Mouse (Mus musculus) intestine, embryonic 15.5 days (tissue): ENCODE results near the gene Il33. TPM values are rescaled to one million over a fixed set of nuclear protein-coding genes. Genes with fewer than 3 reads are reported as not detected.

Experiments used
- ATAC-seq: fragments of 200-750 bp; cut with Nextera tagmentation; 2 replicates; pipeline ENCODE4 v1.8.0; 2017; ENCODE audit warnings: moderate TSS enrichment, moderate library complexity
- H3K27ac ChIP-seq: fragments of 300-500 bp; sonication (generic); 2 replicates; pipeline ENCODE4 v1.5.1; 2015; ENCODE audit warnings: mild to moderate bottlenecking, inconsistent platforms
- H3K27me3 ChIP-seq: fragments of 300-500 bp; sonication (generic); replicated peaks from 2 replicates; pipeline ENCODE4 v1.6.1; 2015; ENCODE audit warnings: inconsistent platforms
- H3K36me3 ChIP-seq: fragments of 300-500 bp; sonication (generic); 2 replicates; pipeline ENCODE4 v1.6.1; 2015; ENCODE audit warnings: inconsistent platforms
- H3K4me1 ChIP-seq: fragments of 300-500 bp; sonication (generic); replicated peaks from 2 replicates; pipeline ENCODE4 v1.6.1; 2015; ENCODE audit warnings: inconsistent platforms
- H3K4me2 ChIP-seq: fragments of 300-500 bp; sonication (generic); replicated peaks from 2 replicates; pipeline ENCODE4 v1.6.1; 2015; ENCODE audit warnings: mild to moderate bottlenecking, inconsistent platforms
- H3K4me3 ChIP-seq: fragments of 300-500 bp; sonication (generic); replicated peaks from 2 replicates; pipeline ENCODE4 v1.5.1; 2015; ENCODE audit warnings: inconsistent platforms
- H3K9ac ChIP-seq: fragments of 300-500 bp; sonication (generic); 2 replicates; pipeline ENCODE4 v1.6.1; 2015; ENCODE audit warnings: inconsistent platforms
- H3K9me3 ChIP-seq: fragments of 300-500 bp; sonication (generic); 2 replicates; pipeline ENCODE4 v1.6.1; 2016; ENCODE audit warnings: inconsistent platforms
- WGBS: fragments of 180-500 bp; shearing (Covaris S2); methylation state at CpG from one replicate; pipeline ENCODE4 v1.1.7; 2015; 5-methylcytosine and 5-hydroxymethylcytosine counted together
- polyA plus RNA-seq: library from polyadenylated mRNA; unstranded; fragments of >200 nt; fragmentation: Nextera tagmentation; extraction: Ambion mirVana; gene quantifications from 2 replicates; pipeline ENCODE4 v1.2.1, GENCODE M21; 2015

The Il33 gene
- polyA plus RNA-seq, 1 experiment from 2014 or later = 20.9 TPM

DNA sequence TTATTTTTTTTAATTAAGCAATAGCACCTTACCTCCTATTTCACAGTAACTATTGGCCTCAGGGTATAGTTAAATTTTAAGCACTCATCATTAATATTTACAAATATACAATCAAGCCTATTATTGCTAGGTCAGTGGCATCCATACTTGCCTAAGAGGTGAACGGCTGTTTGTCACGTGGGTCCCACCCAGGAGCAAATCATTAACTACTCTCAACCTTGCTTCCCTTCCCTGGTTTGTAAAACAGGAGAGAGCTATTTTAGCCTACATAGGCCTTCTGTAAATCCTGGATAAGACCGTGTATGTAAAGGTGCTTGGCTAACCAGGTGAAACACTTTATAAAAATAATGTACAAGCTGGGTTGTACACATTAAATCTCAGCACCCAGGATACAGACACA is 43.0 kb downstream of the Il33 start:
- no peak overlapping the region for H3K27ac ChIP-seq
- WGBS = 65% methylated on average over 3 of the region's 3 CpGs
- H3K36me3 ChIP-seq = no peaks in the 10 kb centered on the region
- no peak overlapping the region for H3K9ac ChIP-seq
- no peak overlapping the region for H3K4me3 ChIP-seq
- no peak overlapping the region for H3K4me2 ChIP-seq
- no peaks in the 10 kb centered on the region for H3K9me3 ChIP-seq
- H3K4me1 ChIP-seq = no peaks in the 10 kb centered on the region
- no peaks in the 10 kb centered on the region for H3K27me3 ChIP-seq
- ATAC-seq = no peak

DNA sequence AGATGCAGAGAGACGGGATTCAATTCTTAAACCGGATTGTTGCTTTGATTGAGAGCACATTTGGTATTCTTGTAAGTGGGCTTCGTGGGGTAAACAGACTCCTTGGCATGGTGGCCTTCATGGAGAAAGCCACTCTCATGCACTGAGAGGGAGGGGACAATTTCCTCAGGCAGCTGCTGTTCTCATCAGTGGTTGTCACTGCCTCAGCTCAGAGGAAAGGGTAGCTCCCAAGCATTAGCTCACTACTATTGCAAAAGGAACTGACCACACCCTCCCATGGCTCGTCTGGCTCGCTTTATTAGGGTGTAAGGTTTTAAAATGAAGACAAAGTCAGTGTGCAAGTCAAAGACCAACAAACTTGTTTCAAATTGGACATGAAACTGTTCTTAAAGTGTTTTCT is 48.5 kb downstream of the Il33 start:
- ATAC-seq = no peak
- no peak overlapping the region for H3K27ac ChIP-seq
- no peaks in the 10 kb centered on the region for H3K9me3 ChIP-seq
- WGBS = 66% methylated on average over 5 of the region's 5 CpGs
- H3K4me3 ChIP-seq = no peak overlapping the region
- no peaks in the 10 kb centered on the region for H3K4me1 ChIP-seq
- H3K9ac ChIP-seq = no peak overlapping the region
- H3K27me3 ChIP-seq = no peaks in the 10 kb centered on the region
- H3K36me3 ChIP-seq = no peaks in the 10 kb centered on the region
- H3K4me2 ChIP-seq = no peak overlapping the region

DNA sequence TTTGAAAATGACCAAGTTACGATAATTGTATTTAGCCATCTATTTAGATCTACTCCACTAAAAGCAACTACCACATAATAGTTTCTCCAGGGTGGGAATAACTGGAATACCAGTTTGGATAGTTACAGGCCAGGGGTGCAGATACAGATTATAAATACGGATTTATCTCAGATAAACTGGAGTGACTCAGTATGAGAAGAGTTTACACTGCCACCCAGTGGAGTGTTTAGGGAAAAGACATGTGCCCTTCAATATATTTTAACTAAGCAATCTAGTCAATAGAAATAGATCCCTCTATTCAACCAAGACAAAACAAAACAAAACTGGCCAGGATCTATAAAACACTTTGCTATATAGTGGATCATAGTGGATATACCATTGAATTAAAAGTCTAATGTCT is 53.9 kb downstream of the Il33 start:
- Histone ChIP-seq H3K27ac (no peak overlapping the region), H3K4me1 (no peaks in the 10 kb centered on the region), H3K27me3 (no peaks in the 10 kb centered on the region), H3K4me2 (no peak overlapping the region), H3K36me3 (no peaks in the 10 kb centered on the region), H3K4me3 (no peak overlapping the region), H3K9ac (no peak overlapping the region), H3K9me3 (no peaks in the 10 kb centered on the region)
- ATAC-seq = no peak
- WGBS = 57% methylated on average over 2 of the region's 2 CpGs

DNA sequence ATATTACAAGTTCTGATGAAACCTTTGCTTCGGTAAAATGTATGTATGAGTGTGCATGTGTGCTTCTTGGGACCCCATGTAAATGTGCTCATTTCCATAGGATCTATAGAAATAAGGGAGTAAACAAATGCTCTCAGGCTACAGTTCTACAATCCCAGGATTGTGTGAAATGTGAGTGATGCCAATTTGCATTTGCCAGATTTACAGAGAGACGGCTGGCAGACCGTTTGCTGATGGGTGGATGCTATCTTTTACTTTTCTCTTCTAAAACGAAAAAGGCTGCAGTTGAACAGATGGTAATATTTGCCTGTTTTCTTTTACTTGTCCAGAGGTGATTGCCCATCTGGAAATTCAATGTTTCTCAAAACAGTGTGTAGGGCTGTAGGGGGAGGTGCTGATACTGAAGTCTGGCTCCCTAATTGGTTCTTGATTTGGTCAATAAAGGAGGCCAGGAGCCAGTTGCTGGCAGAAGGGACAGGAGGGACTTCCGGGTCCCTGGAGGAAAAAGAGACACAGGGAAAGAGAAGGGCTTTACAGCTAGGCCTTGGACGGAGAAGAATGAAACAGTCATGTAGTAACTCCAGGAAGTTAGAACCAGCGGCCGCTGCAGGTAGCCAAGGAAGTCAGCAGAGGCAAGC is 54.7 kb downstream of the Il33 start:
- Histone ChIP-seq H3K9me3 (no peaks in the 10 kb centered on the region), H3K27ac (no peak overlapping the region), H3K4me1 (no peaks in the 10 kb centered on the region), H3K27me3 (no peaks in the 10 kb centered on the region), H3K36me3 (no peaks in the 10 kb centered on the region), H3K4me3 (no peak overlapping the region), H3K9ac (no peak overlapping the region), H3K4me2 (no peak overlapping the region)
- ATAC-seq = no peak
- WGBS = 75% methylated on average over 8 of the region's 8 CpGs

DNA sequence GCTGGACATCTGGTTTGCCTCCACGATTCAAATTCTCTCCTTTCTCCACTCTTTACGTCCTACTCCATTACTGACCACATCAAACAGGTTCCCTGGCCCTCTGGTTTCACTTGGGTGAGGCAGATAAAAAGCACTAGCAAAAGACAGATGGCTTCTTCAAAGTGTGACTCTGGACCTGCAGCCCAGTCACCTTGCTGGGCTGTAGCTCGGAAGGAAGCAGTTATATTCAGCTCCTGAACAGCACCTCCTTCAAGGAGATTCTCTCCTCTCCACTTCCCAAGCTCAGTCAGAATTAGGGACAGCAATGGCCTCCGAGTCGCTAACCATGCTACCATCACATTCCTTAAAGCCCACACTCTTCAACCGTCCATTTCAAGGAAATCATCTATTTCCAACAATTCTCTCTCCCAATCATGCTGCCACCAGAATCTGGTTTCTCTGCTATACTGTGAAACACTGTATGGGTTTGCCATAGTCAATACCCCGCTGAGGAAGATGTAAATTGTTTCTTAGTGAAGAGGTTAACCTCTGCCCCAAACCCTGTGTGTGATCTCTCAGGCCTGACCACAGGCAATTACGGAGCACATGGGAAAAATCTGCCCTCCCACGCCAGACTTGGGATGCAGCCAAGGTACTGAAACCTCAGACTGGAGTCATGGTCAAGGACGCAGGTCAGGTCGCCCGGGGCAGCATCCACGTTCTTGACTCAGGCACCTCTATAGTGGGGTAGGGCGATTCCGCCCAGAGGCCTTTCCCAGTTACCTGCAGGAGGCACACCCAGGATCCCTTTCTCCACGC is 59.5 kb downstream of the Il33 start:
- H3K27ac ChIP-seq = no peak overlapping the region
- no peaks in the 10 kb centered on the region for H3K4me1 ChIP-seq
- H3K4me2 ChIP-seq = no peak overlapping the region
- no peaks in the 10 kb centered on the region for H3K36me3 ChIP-seq
- no peak for ATAC-seq
- H3K27me3 ChIP-seq = no peaks in the 10 kb centered on the region
- no peaks in the 10 kb centered on the region for H3K9me3 ChIP-seq
- H3K9ac ChIP-seq = no peak overlapping the region
- WGBS = 74% methylated on average over 16 of the region's 16 CpGs
- no peak overlapping the region for H3K4me3 ChIP-seq

DNA sequence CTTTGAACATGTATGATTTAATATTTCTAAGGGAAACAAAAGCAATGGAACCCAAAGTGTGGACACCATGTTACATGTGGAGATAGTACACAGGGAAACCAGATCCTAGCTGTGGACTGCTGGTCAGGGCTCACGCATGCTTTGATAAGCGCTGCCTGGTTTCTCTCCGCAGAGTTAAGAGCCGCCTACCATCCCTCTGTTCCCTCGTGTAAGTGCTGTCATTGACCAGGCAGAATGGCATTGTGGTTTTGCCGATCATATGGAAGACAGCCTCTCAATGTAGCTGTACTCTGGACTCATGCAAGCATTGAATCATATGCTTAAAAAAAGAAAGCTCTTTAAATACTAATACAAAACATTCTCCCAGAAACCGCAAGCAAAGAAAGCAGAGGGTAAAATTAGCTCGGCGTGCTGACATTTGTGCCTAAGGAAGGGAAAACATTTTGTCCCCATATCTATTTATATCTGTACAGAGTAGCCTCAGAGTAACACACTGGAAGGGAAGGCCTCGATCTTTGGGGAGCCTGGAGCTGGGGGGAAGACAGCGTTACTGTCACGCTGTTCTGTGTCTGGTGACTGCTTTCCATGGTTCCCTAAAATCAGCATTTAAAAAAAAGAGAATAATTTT is 61.7 kb downstream of the Il33 start:
- H3K9ac ChIP-seq = no peak overlapping the region
- H3K9me3 ChIP-seq = no peaks in the 10 kb centered on the region
- H3K4me3 ChIP-seq = no peak overlapping the region
- no peak overlapping the region for H3K27ac ChIP-seq
- no peaks in the 10 kb centered on the region for H3K4me1 ChIP-seq
- 80% methylated on average over 12 of the region's 12 CpGs for WGBS
- no peaks in the 10 kb centered on the region for H3K27me3 ChIP-seq
- ATAC-seq = no peak
- H3K36me3 ChIP-seq = no peaks in the 10 kb centered on the region
- no peak overlapping the region for H3K4me2 ChIP-seq

DNA sequence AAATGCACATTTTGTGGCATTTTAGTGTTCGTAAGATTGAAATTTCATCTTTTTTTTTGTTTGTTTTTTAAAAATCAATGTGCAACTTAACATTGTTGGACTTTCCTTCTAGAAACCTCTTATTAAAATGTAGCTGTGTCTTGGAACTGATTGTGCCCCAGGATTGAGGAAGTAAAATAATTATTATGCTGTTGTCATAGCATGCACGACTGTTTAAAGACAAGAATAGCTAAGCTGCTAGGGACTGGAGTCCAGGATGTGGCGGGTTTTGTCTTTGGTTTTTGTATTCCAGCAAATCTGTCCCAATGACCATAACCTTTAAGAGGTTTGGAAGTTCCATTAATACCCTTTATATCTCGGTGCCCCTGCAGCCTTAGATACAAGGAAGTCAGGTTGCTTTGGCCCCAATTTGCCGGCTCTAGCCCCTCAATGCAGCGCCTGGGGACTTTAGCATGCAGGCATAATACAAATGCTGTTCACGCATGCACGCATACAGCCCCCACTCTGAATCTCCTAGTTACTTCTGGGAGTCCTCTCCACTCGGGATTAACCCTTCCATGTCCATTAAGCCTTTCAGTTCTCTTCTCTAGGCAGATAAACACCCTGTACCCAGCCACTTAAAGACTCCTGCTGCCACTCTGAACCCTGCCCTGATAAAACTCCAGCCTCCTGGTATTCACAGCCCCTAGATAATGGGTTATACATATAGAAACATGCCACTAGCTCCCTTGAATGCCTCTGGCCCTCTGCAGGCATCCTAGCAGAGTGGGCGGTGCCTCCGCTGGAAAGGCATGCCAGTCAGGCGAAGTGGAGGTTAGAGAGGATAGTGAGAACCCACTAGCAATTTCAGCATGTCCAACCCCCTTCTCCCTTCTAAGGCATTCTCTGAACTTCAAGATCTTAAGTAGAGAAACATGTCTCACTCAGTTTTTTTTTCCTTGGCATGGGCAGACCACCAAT is 75.8 kb downstream of the Il33 start:
- 63% methylated on average over 12 of the region's 12 CpGs for WGBS
- H3K9me3 ChIP-seq = no peaks in the 10 kb centered on the region
- H3K4me3 ChIP-seq = no peak overlapping the region
- H3K4me1 ChIP-seq = no peaks in the 10 kb centered on the region
- no peaks in the 10 kb centered on the region for H3K27me3 ChIP-seq
- ATAC-seq = no peak
- H3K9ac ChIP-seq = no peak overlapping the region
- H3K36me3 ChIP-seq = no peaks in the 10 kb centered on the region
- H3K4me2 ChIP-seq = no peak overlapping the region
- no peak overlapping the region for H3K27ac ChIP-seq

DNA sequence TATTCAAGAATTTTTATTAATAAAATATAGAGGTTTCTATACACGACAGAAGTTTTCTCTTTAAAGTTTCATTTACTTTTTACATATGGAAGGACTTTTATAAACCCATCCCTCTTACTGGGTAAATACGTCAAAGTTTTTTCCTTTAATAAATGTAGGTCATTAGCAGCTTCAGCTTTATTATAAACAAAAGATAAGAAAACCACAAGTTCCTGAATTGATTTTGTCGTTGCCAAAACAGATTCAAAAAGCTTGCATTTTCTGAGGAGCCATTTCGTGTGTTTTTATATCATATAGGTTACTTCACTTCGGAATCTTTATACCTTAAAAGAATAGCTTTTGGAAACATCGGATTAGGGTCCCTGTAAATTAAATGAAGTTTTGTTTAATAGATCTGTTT is 76.6 kb downstream of the Il33 start:
- 58% methylated on average over 6 of the region's 6 CpGs for whole genome bisulfite sequencing
- Histone ChIP-seq H3K27ac (no peak overlapping the region), H3K4me2 (no peak overlapping the region), H3K4me3 (no peak overlapping the region), H3K36me3 (no peaks in the 10 kb centered on the region), H3K4me1 (no peaks in the 10 kb centered on the region), H3K9me3 (no peaks in the 10 kb centered on the region), H3K27me3 (no peaks in the 10 kb centered on the region), H3K9ac (no peak overlapping the region)
- ATAC-seq = no peak

DNA sequence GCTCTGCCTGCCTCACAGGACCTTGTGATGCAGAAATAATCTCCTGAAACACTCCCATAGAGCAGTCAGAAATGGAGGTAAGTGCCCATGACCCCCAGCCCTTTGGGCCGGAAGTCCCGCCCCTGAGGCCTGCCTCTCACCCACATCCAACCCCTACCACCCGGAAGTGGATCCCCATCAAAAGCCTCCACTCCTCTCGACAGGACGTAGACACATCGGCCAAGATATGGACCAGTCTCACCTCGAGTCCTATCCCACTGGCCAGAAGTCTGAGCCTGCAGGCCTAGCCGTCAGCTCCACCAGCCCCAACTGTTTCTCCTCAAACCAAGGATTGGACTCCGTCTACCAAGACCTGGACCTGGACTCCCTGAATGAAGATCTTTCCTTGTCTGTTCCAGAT is 78.7 kb downstream of the Il33 start, which contains the start of gene Trpd52l3:
TSS of gene Trpd52l3 (plus strand) at position 170 of the 400 bp plus-strand sequence.
- H3K27me3 ChIP-seq = no peaks in the 10 kb centered on the region
- WGBS = 95% methylated on average over 9 of the region's 9 CpGs
- no peaks in the 10 kb centered on the region for H3K36me3 ChIP-seq
- no peak within 1 kb of the TSS for H3K9ac ChIP-seq
- no peak within 1 kb of the TSS for H3K4me3 ChIP-seq
- no peaks in the 10 kb centered on the region for H3K9me3 ChIP-seq
- H3K4me2 ChIP-seq = no peak within 1 kb of the TSS
- ATAC-seq = no peak
- H3K27ac ChIP-seq = no peak within 1 kb of the TSS
- no peaks in the 10 kb centered on the region for H3K4me1 ChIP-seq

DNA sequence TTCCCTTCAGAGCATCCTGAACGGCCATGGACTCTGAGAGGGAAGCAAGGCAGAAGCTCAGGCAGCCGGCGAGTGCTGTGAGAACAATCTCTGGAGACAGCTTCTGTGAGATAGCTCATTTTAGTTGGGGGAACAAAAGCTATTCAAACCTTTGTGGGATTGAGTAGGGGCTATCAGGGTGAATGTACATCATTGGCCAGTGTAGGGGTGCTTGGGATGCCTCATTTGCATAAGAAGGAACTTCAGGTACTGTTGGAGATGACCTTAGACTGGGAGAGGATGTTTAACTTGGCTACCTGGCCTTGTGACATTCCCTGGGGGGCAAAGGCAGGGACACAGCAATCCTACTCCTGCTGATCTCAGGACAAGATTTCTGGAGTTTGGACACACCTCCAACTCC is 81.5 kb downstream of the Il33 start:
- Histone ChIP-seq H3K36me3 (no peaks in the 10 kb centered on the region), H3K27ac (no peak overlapping the region), H3K4me1 (0 out of 2 replicates have a peak, but pooled peaks cover 3% of the 10 kb centered on the region), H3K4me2 (no peak overlapping the region), H3K4me3 (no peak overlapping the region), H3K27me3 (no peaks in the 10 kb centered on the region), H3K9ac (no peak overlapping the region), H3K9me3 (no peaks in the 10 kb centered on the region)
- WGBS = 75% methylated on average over 3 of the region's 3 CpGs
- ATAC-seq = no peak
